Mouse (Mus musculus): ENCODE results near the gene H2al1a. TPM values are rescaled to one million over a fixed set of nuclear protein-coding genes. Genes with fewer than 3 reads are reported as not detected.

The H2al1a gene
- not detected in 2 replicates for polyA plus RNA-seq (2015; fragmentation: Nextera tagmentation; extraction: Ambion mirVana)

DNA sequence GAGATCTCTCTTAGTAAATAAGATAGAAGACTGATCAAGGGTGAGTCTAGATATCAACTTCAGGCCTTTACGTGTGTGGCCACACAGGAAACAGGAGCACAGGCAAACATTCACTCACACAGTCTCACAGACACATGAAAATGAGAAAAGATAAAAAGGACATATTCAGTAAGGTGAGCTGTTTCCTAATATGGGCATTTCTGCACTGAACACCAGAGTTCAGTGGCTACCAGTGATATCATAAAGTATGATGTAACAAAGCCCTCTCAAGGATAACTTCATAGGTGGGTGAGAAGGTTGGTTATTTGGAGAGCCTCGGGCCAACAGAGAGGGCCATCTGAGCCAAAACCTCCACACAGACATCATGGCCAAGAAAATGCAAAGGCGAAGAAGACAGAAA is at the start of gene H2al1a:
TSS of gene H2al1a (plus strand) at position 301 of the 400 bp plus-strand sequence.

DNA sequence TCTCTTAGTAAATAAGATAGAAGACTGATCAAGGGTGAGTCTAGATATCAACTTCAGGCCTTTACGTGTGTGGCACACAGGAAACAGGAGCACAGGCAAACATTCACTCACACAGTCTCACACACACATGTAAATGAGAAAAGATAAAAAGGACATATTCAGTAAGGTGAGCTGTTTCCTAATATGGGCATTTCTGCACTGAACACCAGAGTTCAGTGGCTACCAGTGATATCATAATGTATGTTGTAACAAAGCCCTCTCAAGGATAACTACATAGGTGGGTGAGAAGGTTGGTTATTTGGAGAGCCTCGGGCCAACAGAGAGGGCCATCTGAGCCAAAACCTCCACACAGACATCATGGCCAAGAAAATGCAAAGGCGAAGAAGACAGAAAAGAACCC is 3.1 kb downstream of the H2al1a start, which contains the start of gene H2al1b:
TSS of gene H2al1b (plus strand) at position 301 of the 400 bp plus-strand sequence.

DNA sequence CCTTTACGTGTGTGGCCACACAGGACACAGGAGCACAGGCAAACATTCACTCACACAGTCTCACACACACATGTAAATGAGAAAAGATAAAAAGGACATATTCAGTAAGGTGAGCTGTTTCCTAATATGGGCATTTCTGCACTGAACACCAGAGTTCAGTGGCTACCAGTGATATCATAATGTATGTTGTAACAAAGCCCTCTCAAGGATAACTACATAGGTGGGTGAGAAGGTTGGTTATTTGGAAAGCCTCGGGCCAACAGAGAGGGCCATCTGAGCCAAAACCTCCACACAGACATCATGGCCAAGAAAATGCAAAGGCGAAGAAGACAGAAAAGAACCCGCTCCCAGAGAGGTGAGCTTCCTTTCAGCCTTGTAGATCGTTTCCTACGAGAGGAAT is 6.3 kb downstream of the H2al1a start, which contains the start of gene H2al1c:
TSS of gene H2al1c (plus strand) at position 301 of the 400 bp plus-strand sequence.

DNA sequence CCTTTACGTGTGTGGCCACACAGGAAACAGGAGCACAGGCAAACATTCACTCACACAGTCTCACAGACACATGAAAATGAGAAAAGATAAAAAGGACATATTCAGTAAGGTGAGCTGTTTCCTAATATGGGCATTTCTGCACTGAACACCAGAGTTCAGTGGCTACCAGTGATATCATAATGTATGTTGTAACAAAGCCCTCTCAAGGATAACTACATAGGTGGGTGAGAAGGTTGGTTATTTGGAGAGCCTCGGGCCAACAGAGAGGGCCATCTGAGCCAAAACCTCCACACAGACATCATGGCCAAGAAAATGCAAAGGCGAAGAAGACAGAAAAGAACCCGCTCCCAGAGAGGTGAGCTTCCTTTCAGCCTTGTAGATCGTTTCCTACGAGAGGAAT is 9.5 kb downstream of the H2al1a start, which contains the start of gene H2al1d:
TSS of gene H2al1d (plus strand) at position 301 of the 400 bp plus-strand sequence.

DNA sequence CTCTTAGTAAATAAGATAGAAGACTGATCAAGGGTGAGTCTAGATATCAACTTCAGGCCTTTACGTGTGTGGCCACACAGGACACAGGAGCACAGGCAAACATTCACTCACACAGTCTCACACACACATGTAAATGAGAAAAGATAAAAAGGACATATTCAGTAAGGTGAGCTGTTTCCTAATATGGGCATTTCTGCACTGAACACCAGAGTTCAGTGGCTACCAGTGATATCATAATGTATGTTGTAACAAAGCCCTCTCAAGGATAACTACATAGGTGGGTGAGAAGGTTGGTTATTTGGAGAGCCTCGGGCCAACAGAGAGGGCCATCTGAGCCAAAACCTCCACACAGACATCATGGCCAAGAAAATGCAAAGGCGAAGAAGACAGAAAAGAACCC is 12.6 kb downstream of the H2al1a start, which contains the start of gene H2al1e:
TSS of gene H2al1e (plus strand) at position 301 of the 400 bp plus-strand sequence.

DNA sequence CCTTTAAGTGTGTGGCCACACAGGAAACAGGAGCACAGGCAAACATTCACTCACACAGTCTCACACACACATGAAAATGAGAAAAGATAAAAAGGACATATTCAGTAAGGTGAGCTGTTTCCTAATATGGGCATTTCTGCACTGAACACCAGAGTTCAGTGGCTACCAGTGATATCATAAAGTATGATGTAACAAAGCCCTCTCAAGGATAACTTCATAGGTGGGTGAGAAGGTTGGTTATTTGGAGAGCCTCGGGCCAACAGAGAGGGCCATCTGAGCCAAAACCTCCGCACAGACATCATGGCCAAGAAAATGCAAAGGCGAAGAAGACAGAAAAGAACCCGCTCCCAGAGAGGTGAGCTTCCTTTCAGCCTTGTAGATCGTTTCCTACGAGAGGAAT is 15.8 kb downstream of the H2al1a start, which contains the start of gene H2al1f:
TSS of gene H2al1f (plus strand) at position 301 of the 400 bp plus-strand sequence.

DNA sequence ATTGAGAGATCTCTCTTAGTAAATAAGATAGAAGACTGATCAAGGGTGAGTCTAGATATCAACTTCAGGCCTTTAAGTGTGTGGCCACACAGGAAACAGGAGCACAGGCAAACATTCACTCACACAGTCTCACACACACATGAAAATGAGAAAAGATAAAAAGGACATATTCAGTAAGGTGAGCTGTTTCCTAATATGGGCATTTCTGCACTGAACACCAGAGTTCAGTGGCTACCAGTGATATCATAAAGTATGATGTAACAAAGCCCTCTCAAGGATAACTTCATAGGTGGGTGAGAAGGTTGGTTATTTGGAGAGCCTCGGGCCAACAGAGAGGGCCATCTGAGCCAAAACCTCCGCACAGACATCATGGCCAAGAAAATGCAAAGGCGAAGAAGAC is 18.9 kb downstream of the H2al1a start, which contains the start of gene H2al1g:
TSS of gene H2al1g (plus strand) at position 301 of the 400 bp plus-strand sequence.

DNA sequence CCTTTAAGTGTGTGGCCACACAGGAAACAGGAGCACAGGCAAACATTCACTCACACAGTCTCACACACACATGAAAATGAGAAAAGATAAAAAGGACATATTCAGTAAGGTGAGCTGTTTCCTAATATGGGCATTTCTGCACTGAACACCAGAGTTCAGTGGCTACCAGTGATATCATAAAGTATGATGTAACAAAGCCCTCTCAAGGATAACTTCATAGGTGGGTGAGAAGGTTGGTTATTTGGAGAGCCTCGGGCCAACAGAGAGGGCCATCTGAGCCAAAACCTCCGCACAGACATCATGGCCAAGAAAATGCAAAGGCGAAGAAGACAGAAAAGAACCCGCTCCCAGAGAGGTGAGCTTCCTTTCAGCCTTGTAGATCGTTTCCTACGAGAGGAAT is 22.1 kb downstream of the H2al1a start, which contains the start of gene H2al1h:
TSS of gene H2al1h (plus strand) at position 301 of the 400 bp plus-strand sequence.

DNA sequence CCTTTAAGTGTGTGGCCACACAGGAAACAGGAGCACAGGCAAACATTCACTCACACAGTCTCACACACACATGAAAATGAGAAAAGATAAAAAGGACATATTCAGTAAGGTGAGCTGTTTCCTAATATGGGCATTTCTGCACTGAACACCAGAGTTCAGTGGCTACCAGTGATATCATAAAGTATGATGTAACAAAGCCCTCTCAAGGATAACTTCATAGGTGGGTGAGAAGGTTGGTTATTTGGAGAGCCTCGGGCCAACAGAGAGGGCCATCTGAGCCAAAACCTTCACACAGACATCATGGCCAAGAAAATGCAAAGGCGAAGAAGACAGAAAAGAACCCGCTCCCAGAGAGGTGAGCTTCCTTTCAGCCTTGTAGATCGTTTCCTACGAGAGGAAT is 25.3 kb downstream of the H2al1a start, which contains the start of gene H2al1i:
TSS of gene H2al1i (plus strand) at position 301 of the 400 bp plus-strand sequence.

DNA sequence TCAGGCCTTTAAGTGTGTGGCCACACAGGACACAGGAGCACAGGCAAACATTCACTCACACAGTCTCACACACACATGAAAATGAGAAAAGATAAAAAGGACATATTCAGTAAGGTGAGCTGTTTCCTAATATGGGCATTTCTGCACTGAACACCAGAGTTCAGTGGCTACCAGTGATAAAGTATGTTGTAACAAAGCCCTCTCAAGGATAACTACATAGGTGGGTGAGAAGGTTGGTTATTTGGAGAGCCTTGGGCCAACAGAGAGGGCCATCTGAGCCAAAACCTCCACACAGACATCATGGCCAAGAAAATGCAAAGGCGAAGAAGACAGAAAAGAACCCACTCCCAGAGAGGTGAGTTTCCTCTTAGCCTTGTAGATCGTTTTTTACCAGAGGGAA is 28.5 kb downstream of the H2al1a start, which contains the start of gene H2al1j:
TSS of gene H2al1j (plus strand) at position 301 of the 400 bp plus-strand sequence.

Other genes starting within 250 kb of the H2al1a start
- not detected in 2 replicates for gene H2al1b, start 3.2 kb downstream of the H2al1a start, polyA plus RNA-seq (2015; fragmentation: Nextera tagmentation; extraction: Ambion mirVana)
- not detected in 2 replicates for gene H2al1c, start 6.4 kb downstream of the H2al1a start, polyA plus RNA-seq (2015; fragmentation: Nextera tagmentation; extraction: Ambion mirVana)
- not detected in 2 replicates for gene H2al1d, start 9.6 kb downstream of the H2al1a start, polyA plus RNA-seq (2015; fragmentation: Nextera tagmentation; extraction: Ambion mirVana)
- gene H2al1e, start 12.7 kb downstream of the H2al1a start, polyA plus RNA-seq (2015; fragmentation: Nextera tagmentation; extraction: Ambion mirVana), result not detected in 2 replicates
- not detected in 2 replicates for gene H2al1f, start 15.9 kb downstream of the H2al1a start, polyA plus RNA-seq (2015; fragmentation: Nextera tagmentation; extraction: Ambion mirVana)
- gene H2al1g, start 19.0 kb downstream of the H2al1a start, polyA plus RNA-seq (2015; fragmentation: Nextera tagmentation; extraction: Ambion mirVana), result not detected in 2 replicates
- not detected in 2 replicates for gene H2al1h, start 22.2 kb downstream of the H2al1a start, polyA plus RNA-seq (2015; fragmentation: Nextera tagmentation; extraction: Ambion mirVana)
- gene H2al1i, start 25.4 kb downstream of the H2al1a start, polyA plus RNA-seq (2015; fragmentation: Nextera tagmentation; extraction: Ambion mirVana), result not detected in 2 replicates
- gene H2al1j, start 28.6 kb downstream of the H2al1a start, polyA plus RNA-seq (2015; fragmentation: Nextera tagmentation; extraction: Ambion mirVana), result not detected in 2 replicates

Data from skeletal muscle tissue, postnatal 0 days (tissue).